Mouse (Mus musculus): Measurements from ENCODE around the gene Chrna1.

DNA sequence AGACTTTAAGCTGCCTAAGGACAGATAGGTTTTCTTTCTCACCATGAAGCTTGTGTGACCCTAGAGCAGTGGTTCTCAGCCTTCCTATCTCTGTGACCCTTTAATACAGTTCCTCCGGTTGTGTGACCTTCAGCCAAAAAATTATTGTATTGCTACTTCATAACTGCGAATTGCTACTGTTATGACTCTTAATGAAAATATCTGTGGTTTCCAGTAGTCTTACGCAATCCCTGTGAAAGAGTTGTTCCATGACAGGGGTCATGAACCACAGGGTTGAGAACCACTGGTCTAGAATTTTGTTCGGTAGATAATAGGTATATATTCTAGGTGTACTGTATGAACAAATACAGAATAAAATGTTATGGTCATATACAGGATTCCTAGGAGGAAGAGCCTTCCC, 32.9 kb downstream of the Chrna1 start:
- TF ChIP-seq CTCF (IDR thresholded peaks at IDR 0.05; ENCODE audit: low read depth, low read length) (no peak), POLR2A (IDR thresholded peaks at IDR 0.05; ENCODE audit: extremely low read depth, insufficient read depth, low read length) (no peak)

All from liver, adult 2 months (tissue).